Mouse (Mus musculus): ENCODE data around the gene Fam104a.
"Not testable (repeated sequence)": the region's sequence is repeated elsewhere in the genome, so short reads cannot be mapped to it uniquely, and the experiment has no call there.

The Fam104a gene

GRCm38 (mm10) chr11:113664279-113664678, 19.7 kb downstream of the Fam104a start:
- peak; percentile 37 for DNase-seq (ENCODE audit: low spot score)

- DNase-seq (ENCODE audit: low spot score): no peak
Measured at GRCm38 (mm10) chr11:113661835-113662351, 22.1 kb downstream of the Fam104a start.

GRCm38 (mm10) chr11:113660940-113661339, 23.0 kb downstream of the Fam104a start:
- DNase-seq (ENCODE audit: low spot score): no peak

DNA sequence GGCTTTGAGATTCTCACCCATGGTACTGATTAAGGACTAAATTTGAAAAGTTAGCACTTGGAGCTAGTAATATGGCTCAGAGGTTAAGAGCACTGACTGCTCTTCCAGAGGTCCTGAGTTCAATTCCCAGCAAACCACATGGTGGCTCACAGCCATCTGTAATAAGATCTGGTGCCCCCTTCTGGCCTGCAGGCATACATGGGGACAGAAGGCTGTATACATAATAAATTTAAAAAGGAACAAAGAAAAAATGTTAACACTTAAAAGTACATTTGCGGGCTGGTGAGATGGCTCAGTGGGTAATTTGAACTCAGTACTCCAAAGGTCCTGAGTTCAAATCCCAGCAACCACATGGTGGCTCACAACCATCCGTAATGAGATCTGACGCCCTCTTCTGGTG, 23.7 kb downstream of the Fam104a start:
- DNase-seq (ENCODE audit: low spot score): not testable (repeated sequence)

DNA sequence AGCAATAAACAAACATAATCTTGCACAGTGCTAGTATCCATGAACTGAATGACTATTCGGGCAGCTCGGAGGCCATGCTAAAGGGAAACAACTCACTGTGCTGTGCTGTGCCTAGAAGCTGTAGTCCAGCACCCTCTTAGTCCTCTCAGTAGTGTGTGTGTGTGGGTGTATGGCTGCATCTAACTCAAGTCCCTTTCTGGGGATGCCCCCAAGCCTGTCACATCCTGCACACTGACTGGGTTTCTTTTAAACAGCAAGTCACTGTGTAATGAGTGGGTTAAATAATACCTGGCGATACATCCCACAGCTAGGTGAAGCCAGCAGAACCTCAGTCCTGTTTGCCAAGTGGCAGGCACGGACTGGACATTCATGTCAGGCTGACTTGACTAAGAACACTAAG, 25.2 kb downstream of the Fam104a start:
- no peak for DNase-seq (ENCODE audit: low spot score)

DNA sequence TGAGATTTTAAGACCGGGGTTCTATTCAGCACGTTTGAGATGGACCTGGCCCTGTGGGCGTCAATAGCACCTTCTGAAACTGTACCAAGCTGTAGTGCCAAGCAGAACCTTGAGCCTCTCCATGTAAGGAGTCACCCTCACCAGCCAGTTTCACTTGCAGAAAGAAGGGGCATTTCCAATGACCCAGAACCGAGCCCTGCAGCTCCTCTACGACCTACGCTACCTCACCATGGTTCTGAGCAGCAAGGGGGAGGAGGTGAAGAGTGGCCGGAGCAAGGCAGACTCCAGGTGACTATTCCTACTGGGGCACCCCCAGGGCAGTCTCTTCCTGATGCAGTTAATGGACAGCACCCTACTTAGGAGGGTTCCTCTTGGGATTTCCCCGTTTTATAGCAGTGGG, 25.6 kb downstream of the Fam104a start:
- DNase-seq (ENCODE audit: low spot score): no peak

GRCm38 (mm10) chr11:113657221-113657620, 26.7 kb downstream of the Fam104a start:
- no peak for DNase-seq (ENCODE audit: low spot score)

DNA sequence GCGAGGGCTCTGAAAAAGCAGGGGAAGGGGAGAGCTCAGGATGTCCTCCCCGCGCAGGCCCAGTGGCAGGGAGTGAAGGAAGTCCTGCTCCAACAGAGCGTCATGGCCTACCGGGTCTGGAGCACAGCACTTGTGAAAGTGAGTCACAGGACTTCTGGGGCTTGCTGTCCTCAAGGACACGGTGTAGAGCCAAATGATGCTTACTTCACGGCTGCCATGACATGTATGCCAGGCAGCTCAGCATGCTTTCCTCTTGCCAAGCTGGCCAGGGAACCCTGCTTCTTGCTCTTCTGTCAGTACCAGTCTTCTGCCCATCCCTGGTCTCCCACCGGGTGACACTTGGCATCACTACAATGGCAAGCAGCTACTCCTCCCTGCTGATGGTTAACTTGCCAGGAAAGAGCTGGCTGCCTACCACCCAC, 27.4 kb downstream of the Fam104a start:
- no peak for DNase-seq (ENCODE audit: low spot score)

DNA sequence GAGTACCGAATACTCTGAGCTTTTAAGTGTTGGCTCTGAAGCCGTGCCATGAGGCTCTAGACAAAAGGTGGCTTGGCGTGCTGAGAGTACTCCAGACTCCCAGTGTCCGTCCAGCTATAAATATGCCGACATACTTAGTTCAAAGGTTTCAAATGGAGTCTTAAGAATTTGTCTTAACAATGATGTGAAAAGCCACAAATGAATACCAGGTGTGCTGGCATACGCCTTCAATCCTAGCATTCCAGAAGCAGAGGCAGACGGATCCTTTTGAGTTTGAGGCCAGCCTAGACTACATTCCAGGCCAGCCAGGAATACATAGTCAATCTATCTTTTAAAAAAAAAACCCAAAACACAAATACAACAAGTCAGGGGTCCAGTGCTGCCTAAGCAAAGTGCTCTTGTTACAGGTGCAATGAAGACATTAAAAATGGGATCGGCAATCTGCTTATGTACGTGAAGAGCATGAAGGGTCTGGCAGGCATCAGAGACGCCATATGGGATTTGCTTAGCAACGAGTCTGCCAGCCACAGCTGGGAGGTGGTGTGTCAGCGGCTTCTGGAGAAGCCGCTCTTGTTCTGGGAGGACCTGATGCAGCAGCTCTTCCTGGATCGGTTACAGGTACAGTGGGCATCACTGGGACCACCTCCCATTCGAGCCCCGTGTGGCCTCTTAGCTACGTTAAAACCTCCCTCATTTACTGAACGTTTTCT, 29.2 kb downstream of the Fam104a start:
- no peak for DNase-seq (ENCODE audit: low spot score)

GRCm38 (mm10) chr11:113654105-113654504, 29.9 kb downstream of the Fam104a start:
- DNase-seq (ENCODE audit: low spot score): no peak

- DNase-seq (ENCODE audit: low spot score): no peak
Measured at GRCm38 (mm10) chr11:113652516-113652915, 31.4 kb downstream of the Fam104a start.

DNA sequence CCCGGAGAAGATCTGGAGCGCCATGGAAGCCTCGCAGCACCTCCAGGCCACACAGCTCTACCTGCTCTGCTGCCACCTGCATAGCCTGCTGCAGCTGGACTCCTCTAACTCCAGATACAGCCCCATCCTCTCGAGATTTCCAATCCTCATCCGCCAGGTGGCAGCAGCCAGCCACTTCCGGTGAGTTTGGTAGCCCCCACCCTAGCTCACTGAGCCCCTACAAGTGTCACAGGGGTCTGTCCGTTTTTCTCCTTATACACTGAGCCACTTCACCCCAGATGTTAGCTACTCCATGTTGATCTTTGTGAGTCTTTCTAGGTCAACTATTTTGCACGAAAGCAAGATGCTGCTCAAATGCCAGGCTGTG, 32.1 kb downstream of the Fam104a start:
- DNase-seq (ENCODE audit: low spot score): no peak

DNA sequence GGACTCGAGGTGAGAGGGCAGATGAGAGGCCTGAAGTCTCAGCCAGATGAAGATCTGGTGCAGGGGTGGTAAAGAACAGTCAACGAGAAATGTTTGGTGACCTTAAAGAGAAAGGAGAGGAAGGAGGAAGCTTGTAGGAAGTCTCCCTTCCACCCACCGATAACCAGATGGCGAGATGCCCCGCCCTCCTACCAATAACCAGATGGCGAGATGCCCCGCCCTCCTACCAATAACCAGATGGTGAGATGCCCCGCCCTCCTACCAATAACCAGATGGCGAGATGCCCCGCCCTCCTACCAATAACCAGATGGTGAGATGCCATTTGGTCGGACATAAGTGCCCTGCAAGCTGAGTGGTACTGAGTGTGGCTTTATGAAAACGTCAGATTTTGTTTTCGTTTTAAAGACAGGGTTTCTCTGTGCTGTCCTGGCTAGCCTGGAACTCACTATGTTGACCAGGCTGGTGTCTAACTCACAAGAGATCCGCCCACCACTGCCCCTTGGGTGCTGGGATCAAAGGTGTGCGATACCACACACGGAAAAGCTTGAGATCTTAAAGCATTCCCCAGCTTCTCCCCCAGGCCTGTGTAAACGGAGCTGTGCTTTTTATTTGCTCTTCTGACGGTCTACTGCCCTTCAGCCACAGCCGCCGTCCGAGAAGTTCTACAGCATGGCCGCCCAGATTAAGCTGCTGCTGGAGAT, 32.6 kb downstream of the Fam104a start:
- DNase-seq (ENCODE audit: low spot score): no peak

DNA sequence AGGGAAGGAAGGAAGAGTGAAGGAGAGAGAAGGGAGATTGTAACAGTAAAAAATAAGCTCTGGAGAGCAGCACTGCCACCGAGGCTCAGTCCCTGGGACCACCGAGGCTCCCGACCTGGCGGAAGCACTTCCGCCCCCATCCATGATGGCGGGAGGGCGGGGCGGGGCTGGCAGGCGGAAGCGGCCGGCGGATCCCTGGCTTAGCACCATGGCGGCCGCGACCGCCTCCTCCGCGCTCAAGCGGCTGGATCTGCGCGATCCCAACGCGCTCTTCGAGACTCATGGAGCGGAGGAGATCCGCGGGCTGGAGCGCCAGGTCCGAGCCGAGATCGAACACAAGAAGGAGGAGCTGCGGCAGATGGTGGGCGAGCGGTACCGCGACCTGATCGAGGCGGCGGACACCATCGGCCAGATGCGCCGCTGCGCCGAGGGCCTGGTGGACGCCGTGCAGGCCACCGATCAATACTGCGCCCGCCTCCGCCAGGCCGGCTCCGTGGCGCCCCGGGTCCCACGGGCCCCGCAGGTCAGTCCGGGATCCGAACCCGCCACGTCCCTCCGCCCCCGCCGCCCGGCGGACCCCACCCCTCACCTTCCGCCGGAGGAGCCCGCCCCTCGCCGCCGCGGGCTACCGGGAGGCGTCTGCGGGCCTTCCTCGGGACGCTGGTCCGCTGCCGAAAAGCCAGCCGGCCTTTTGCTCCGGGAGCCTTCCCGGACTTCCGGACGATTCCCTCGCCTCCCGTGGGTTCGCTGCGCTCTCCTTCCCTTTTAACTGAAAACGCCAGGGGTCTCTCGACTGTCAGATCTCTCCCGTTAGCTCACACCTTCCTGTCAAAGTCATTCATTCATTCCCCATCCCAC, 34.4 kb downstream of the Fam104a start, which contains the start of gene Slc39a11:
Gene Slc39a11 (minus strand): TSS at position 727 of the 858 bp plus-strand sequence.
- peak; percentile 65 for DNase-seq (ENCODE audit: low spot score)

DNA sequence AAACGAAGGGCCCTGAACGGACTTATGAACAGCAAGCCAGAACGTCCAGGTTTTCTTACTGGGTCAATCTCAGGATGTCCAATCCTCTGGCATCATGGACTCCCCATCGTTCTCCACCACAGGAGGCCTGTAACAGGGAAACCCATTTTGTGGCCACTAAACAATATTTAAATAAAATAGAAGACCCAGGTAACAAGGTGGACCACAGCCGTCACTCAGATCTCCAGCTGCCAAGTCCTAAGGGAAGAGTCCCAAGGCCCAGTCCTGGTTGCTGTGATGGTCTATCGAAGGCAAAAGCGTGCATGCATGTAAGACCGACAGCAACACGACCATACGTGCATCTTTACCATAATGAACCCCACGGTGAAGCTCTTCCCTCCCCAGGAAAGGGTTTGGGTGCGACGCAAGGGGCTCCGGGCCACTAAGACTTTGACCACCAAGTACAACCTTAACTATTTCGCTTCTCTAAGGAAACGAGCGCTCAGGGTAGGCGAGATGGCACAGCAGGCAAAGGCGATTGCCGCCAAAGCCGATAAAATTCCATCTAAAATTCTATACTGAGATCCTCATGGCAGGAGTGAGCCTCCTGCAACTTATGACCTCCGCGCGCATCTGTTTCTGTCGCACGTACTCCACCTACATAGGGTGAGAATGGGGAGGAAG, 35.1 kb downstream of the Fam104a start, which contains the start of gene Cog1:
Gene Cog1 (plus strand): TSS at position 480 of the 663 bp plus-strand sequence.
- no peak for DNase-seq (ENCODE audit: low spot score)

- peak; percentile 69 for DNase-seq (ENCODE audit: low spot score)
Measured at GRCm38 (mm10) chr11:113648152-113648551, 35.8 kb downstream of the Fam104a start.

DNA sequence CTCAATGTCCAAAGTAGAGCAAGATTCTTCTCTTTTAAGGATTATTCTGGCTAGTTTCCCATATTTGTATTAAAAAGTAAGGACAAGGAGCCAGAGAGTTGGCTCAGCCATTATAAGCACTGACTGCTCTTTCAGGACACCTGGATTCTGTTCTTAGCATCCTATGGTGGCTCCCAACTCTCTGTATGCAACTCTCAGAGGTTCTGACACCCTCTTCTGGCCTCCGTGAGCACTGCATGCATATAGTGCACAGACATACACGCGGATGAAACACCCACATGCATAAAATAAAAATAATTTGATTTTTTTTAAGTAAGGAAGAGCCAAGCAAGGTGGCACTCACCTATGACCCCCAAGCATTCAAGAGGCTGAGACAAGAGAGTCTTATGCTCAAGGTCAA, 38.8 kb downstream of the Fam104a start:
- DNase-seq (ENCODE audit: low spot score): no peak

DNA sequence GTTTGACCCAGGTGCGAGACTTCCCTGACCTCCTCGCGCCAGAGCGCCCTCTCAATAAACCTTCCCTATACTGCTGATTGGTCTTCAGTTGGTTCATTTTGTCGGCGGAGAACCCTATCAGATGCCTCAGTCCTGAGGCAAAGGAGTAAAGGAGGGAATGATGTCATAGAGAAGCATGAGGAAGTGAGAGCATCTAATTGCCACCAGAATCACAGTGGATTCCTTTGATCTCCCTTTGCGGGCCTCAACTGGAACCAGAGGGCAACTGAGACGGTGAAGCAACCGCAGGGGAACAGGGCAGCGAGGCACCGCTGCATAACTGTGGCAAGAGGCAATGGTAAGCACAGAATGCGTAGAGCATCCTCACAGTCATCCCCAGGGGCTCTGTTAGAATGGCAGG, 45.3 kb downstream of the Fam104a start:
- no peak for DNase-seq (ENCODE audit: low spot score)

GRCm38 (mm10) chr11:113634699-113635121, 49.2 kb downstream of the Fam104a start:
- DNase-seq (ENCODE audit: low spot score): no peak

- DNase-seq (ENCODE audit: low spot score): no peak
Measured at GRCm38 (mm10) chr11:113633398-113633797, 50.6 kb downstream of the Fam104a start.

DNA sequence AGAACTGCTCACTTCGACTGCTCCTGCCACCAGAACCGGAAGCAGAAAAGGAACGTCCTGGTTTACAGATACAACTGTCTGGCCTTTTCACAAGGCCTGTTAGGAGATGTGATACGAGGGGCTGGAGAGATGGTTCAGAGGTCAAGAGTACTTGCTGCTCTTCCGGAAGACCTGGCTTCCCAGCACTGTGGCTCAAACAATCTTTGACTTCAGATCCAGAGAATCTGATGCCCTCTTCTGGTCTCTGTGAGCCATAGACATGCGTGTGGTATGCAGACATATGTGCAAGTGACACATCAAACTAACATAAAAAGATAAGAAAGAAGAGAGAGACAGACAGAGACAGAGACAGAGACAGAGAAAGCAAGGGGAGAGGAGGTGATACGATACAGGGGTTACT, 51.7 kb downstream of the Fam104a start:
- DNase-seq (ENCODE audit: low spot score): no peak

GRCm38 (mm10) chr11:113631862-113632261, 52.1 kb downstream of the Fam104a start:
- DNase-seq (ENCODE audit: low spot score): no peak

Measured in adipocyte (in vitro differentiated cells).